Mouse (Mus musculus): ENCODE measurements around the gene Kcnip1. TPM values are rescaled to one million over a fixed set of nuclear protein-coding genes. Genes with fewer than 3 reads are reported as not detected.
A peak's percentile ranks its signal among the peaks of the same experiment; 100 is the strongest.

The Kcnip1 gene
- polyA plus RNA-seq, 1 experiment from 2014 or later, result 4.3 TPM

GRCm38 (mm10) chr11:33614218-33614617, 378.7 kb downstream of the Kcnip1 start:
- Histone ChIP-seq H3K9ac (no peak overlapping the region), H3K4me2 (no peak overlapping the region), H3K9me3 (no peaks in the 10 kb centered on the region), H3K27ac (no peak overlapping the region), H3K4me1 (no peaks in the 10 kb centered on the region), H3K27me3 (peaks cover 6% of the 10 kb centered on the region; the same call in 1 of the 2 replicates), H3K36me3 (no peaks in the 10 kb centered on the region), H3K4me3 (no peak overlapping the region)
- no peak for ATAC-seq (ENCODE audit: insufficient number of reproducible peaks, low FRiP score, low TSS enrichment, low read depth)
- WGBS, result 5% methylated on average over 15 of the region's 15 CpGs

GRCm38 (mm10) chr11:33607784-33608183, 385.2 kb downstream of the Kcnip1 start:
- no peaks in the 10 kb centered on the region for H3K27me3 ChIP-seq
- no peak overlapping the region for H3K9ac ChIP-seq
- peak; percentile 36; the same call in 1 of the 2 replicates for ATAC-seq (ENCODE audit: insufficient number of reproducible peaks, low FRiP score, low TSS enrichment, low read depth)
- no peak overlapping the region for H3K4me2 ChIP-seq
- H3K27ac ChIP-seq, result no peak overlapping the region
- no peak overlapping the region for H3K4me3 ChIP-seq
- no peaks in the 10 kb centered on the region for H3K9me3 ChIP-seq
- H3K36me3 ChIP-seq, result no peaks in the 10 kb centered on the region
- no peaks in the 10 kb centered on the region; the same call in 1 of the 2 replicates for H3K4me1 ChIP-seq
- whole genome bisulfite sequencing, result 8% methylated on average over 3 of the region's 3 CpGs

GRCm38 (mm10) chr11:33603174-33603573, 389.8 kb downstream of the Kcnip1 start:
- Histone ChIP-seq H3K9ac (no peak overlapping the region), H3K36me3 (no peaks in the 10 kb centered on the region), H3K4me1 (no peaks in the 10 kb centered on the region; the same call in 1 of the 2 replicates), H3K4me2 (no peak overlapping the region), H3K27ac (no peak overlapping the region), H3K9me3 (no peaks in the 10 kb centered on the region), H3K4me3 (no peak overlapping the region), H3K27me3 (no peaks in the 10 kb centered on the region)
- WGBS, result 62% methylated on average over 2 of the region's 2 CpGs
- no peak for ATAC-seq (ENCODE audit: insufficient number of reproducible peaks, low FRiP score, low TSS enrichment, low read depth)

GRCm38 (mm10) chr11:33598986-33599385, 394.0 kb downstream of the Kcnip1 start, which contains the start of gene D130052B06Rik:
Gene D130052B06Rik, plus strand, starts transcription at chr11:33599302.
- WGBS, result 61% methylated on average over 4 of the region's 4 CpGs
- Histone ChIP-seq H3K4me1 (no peaks in the 10 kb centered on the region), H3K9me3 (no peaks in the 10 kb centered on the region), H3K4me3 (no peak within 1 kb of the TSS), H3K27me3 (no peaks in the 10 kb centered on the region), H3K36me3 (no peaks in the 10 kb centered on the region), H3K9ac (no peak within 1 kb of the TSS), H3K4me2 (no peak within 1 kb of the TSS), H3K27ac (0 out of 2 replicates have a peak within 1 kb of the TSS, but pooled peaks have one; percentile 24)
- no peak for ATAC-seq (ENCODE audit: insufficient number of reproducible peaks, low FRiP score, low TSS enrichment, low read depth)

GRCm38 (mm10) chr11:33596655-33597054, 396.3 kb downstream of the Kcnip1 start:
- no peaks in the 10 kb centered on the region for H3K9me3 ChIP-seq
- no peak for ATAC-seq (ENCODE audit: insufficient number of reproducible peaks, low FRiP score, low TSS enrichment, low read depth)
- H3K27ac ChIP-seq, result no peak overlapping the region
- no peaks in the 10 kb centered on the region for H3K4me1 ChIP-seq
- no peaks in the 10 kb centered on the region for H3K27me3 ChIP-seq
- no peak overlapping the region for H3K4me2 ChIP-seq
- no peak overlapping the region for H3K9ac ChIP-seq
- no peak overlapping the region for H3K4me3 ChIP-seq
- 72% methylated on average over 4 of the region's 4 CpGs for WGBS
- no peaks in the 10 kb centered on the region for H3K36me3 ChIP-seq

- ATAC-seq (ENCODE audit: insufficient number of reproducible peaks, low FRiP score, low TSS enrichment, low read depth), result no peak
- Histone ChIP-seq H3K9ac (no peak overlapping the region), H3K9me3 (no peaks in the 10 kb centered on the region), H3K4me3 (no peak overlapping the region), H3K27ac (no peak overlapping the region), H3K4me2 (no peak overlapping the region), H3K36me3 (no peaks in the 10 kb centered on the region), H3K4me1 (no peaks in the 10 kb centered on the region), H3K27me3 (no peaks in the 10 kb centered on the region)
- WGBS, result 73% methylated on average over 4 of the region's 4 CpGs
These were observed 400.1 kb downstream of the Kcnip1 start for GRCm38 (mm10) chr11:33592826-33593225.

GRCm38 (mm10) chr11:33590771-33591170, 402.2 kb downstream of the Kcnip1 start:
- ATAC-seq (ENCODE audit: insufficient number of reproducible peaks, low FRiP score, low TSS enrichment, low read depth), result no peak
- 86% methylated on average over 3 of the region's 3 CpGs for WGBS
- Histone ChIP-seq H3K27me3 (no peaks in the 10 kb centered on the region), H3K9ac (no peak overlapping the region), H3K36me3 (no peaks in the 10 kb centered on the region), H3K4me2 (no peak overlapping the region), H3K4me1 (no peaks in the 10 kb centered on the region), H3K9me3 (no peaks in the 10 kb centered on the region), H3K27ac (no peak overlapping the region), H3K4me3 (no peak overlapping the region)

- H3K27me3 ChIP-seq, result no peaks in the 10 kb centered on the region
- no peak for ATAC-seq (ENCODE audit: insufficient number of reproducible peaks, low FRiP score, low TSS enrichment, low read depth)
- H3K36me3 ChIP-seq, result no peaks in the 10 kb centered on the region
- no peak overlapping the region for H3K9ac ChIP-seq
- no peaks in the 10 kb centered on the region for H3K9me3 ChIP-seq
- no peak overlapping the region for H3K27ac ChIP-seq
- WGBS, result 69% methylated on average over 6 of the region's 6 CpGs
- no peak overlapping the region for H3K4me3 ChIP-seq
- H3K4me1 ChIP-seq, result no peaks in the 10 kb centered on the region
- no peak overlapping the region for H3K4me2 ChIP-seq
These were observed 406.3 kb downstream of the Kcnip1 start for GRCm38 (mm10) chr11:33586614-33587013.

- ATAC-seq (ENCODE audit: insufficient number of reproducible peaks, low FRiP score, low TSS enrichment, low read depth), result no peak
These were observed 413.3 kb downstream of the Kcnip1 start for GRCm38 (mm10) chr11:33579621-33580020.

More at GRCm38 (mm10) chr11:33579621-33580020, 413.3 kb downstream of the Kcnip1 start:
- Histone ChIP-seq H3K4me2 (no peak overlapping the region), H3K4me1 (peaks cover 4% of the 10 kb centered on the region), H3K9me3 (no peaks in the 10 kb centered on the region), H3K36me3 (no peaks in the 10 kb centered on the region), H3K27me3 (no peaks in the 10 kb centered on the region), H3K27ac (no peak overlapping the region), H3K4me3 (no peak overlapping the region), H3K9ac (no peak overlapping the region)
- 60% methylated on average over 3 of the region's 3 CpGs for WGBS

Other genes starting within 250 kb of the Kcnip1 start
- gene Kcnmb1, start 30.1 kb downstream of the Kcnip1 start, polyA plus RNA-seq (2015; fragmentation: Nextera tagmentation; extraction: Ambion mirVana), result 0.17 and 0.19 TPM in 2 replicates
- 7.2 and 7.4 TPM in 2 replicates for gene Lcp2, start 53.8 kb upstream of the Kcnip1 start, polyA plus RNA-seq (2015; fragmentation: Nextera tagmentation; extraction: Ambion mirVana)
- 0.44 TPM in 1 of 2 replicates, not detected in the other for gene 4930469K13Rik, start 105.4 kb upstream of the Kcnip1 start, polyA plus RNA-seq (2015; fragmentation: Nextera tagmentation; extraction: Ambion mirVana)
- not detected in 2 replicates for gene Foxi1, start 214.9 kb upstream of the Kcnip1 start, polyA plus RNA-seq (2015; fragmentation: Nextera tagmentation; extraction: Ambion mirVana)

Measured in limb, embryonic 15.5 days (tissue).